Mouse (Mus musculus): Measurements from ENCODE around the gene Itln1. TPM values are rescaled to one million over a fixed set of nuclear protein-coding genes. Genes with fewer than 3 reads are reported as not detected.

Itln1 gene
- total RNA-seq, 2 experiments from 2014 or later: not detected

DNA sequence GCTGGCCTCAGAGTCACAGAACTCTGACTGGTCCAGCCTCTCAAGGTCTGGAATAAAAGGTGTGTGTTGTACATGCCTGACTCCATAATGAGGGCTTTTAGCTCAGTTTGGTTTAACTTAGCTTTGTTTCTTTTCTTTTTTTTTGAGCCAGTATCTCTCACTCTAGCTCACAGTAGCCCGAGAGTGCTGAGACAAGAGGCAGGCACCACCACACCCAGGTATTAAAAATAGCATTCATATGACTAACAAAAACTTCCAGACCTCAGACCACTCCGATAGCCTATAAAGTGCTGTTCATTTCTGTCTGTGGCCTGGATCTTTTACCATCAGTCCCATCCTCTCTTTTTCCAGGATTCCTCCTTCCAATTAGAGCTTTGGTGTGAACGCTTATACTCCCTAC lies 65.4 kb downstream of the Itln1 start:
- DNase-seq (ENCODE audit: low spot score in 2 of 2): no peak

Other genes with a start within 250 kb of the Itln1 start
- 10 to 100 TPM; 49.2 to 53.6 TPM for gene Usp21, start 247.3 kb downstream of the Itln1 start, total RNA-seq (2021)
- 100 to 1,000 TPM; 112 TPM for gene Ufc1, start 240.3 kb downstream of the Itln1 start, total RNA-seq (2021)
- 10 to 100 TPM; 32.4 to 32.7 TPM for gene Dedd, start 206.1 kb downstream of the Itln1 start, total RNA-seq (2021)
- 10 to 100 TPM; 40.5 to 41.4 TPM for gene Nit1, start 189.6 kb downstream of the Itln1 start, total RNA-seq (2021)
- 100 to 1,000 TPM; 123 to 135 TPM for gene Pfdn2, start 189.6 kb downstream of the Itln1 start, total RNA-seq (2021)
- 1 to 10 TPM; 6.8 to 7.4 TPM for gene Klhdc9, start 174.5 kb downstream of the Itln1 start, total RNA-seq (2021)
- 1 to 10 TPM; 2.1 to 3.1 TPM for gene Nectin4, start 165.2 kb downstream of the Itln1 start, total RNA-seq (2021)
- 1 to 10 TPM; 2.1 to 2.4 TPM for gene Arhgap30, start 146.3 kb downstream of the Itln1 start, total RNA-seq (2021)
- 100 to 1,000 TPM; 129 to 135 TPM for gene Usf1, start 124.0 kb downstream of the Itln1 start, total RNA-seq (2021)
- gene Tstd1, start 116.4 kb downstream of the Itln1 start, total RNA-seq (2021): 1 to 10 TPM; 2.6 to 2.9 TPM
- 1 to 10 TPM; 6.9 to 7.7 TPM for gene F11r, start 97.8 kb downstream of the Itln1 start, total RNA-seq (2021)
- 1 to 10 TPM; 7.5 to 8.9 TPM for gene Alyref2, start 31.8 kb downstream of the Itln1 start, total RNA-seq (2021)
- not detected for gene Cd244a, start 23.9 kb upstream of the Itln1 start, total RNA-seq (2021)
- gene Ly9, start 72.1 kb upstream of the Itln1 start, total RNA-seq (2021): not detected
- gene Slamf7, start 117.7 kb upstream of the Itln1 start, total RNA-seq (2021): not detected
- not detected for gene Cd48, start 146.7 kb upstream of the Itln1 start, total RNA-seq (2021)
- gene Slamf1, start 231.8 kb upstream of the Itln1 start, total RNA-seq (2021): under 1 TPM in 1 of 2 experiments, not detected in 1; 0.31 TPM

Measured in layer of hippocampus, postnatal 14 days (tissue).